Mouse (Mus musculus): ENCODE results near the gene Pde4d. TPM values are rescaled to one million over a fixed set of nuclear protein-coding genes. Genes with fewer than 3 reads are reported as not detected.

The Pde4d gene
- polyA plus RNA-seq, 2 experiments from 2014 or later = 5.5 to 7.3 TPM

GRCm38 (mm10) chr13:108492886-108493285 lies 43.1 kb downstream of the Pde4d start:
- no peak for ATAC-seq

GRCm38 (mm10) chr13:108494365-108494764 lies 44.6 kb downstream of the Pde4d start:
- ATAC-seq = no peak

DNA sequence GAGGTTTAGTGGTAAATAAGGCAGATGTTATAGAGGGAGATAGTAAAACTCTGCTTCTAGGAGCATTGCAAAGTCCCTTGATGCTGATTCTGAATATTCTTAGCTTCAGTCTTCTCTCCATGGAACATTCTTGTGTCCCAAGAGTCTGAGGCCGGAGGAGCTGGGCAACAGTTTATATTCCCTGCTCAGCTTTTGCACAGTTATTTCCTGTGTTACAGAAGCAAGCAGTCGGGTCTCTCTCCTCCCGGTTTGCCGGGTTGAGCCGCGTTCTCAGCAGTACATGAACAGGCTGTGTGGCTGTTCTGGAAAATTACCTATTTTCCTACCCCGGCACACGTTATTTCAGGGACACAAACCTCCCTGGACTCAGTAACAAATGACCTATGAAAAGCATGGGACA lies 48.0 kb downstream of the Pde4d start:
- no peak for ATAC-seq

GRCm38 (mm10) chr13:108498247-108498743 lies 48.5 kb downstream of the Pde4d start:
- ATAC-seq = no peak

- ATAC-seq = no peak
Observed at GRCm38 (mm10) chr13:108498773-108499313, 49.1 kb downstream of the Pde4d start.

DNA sequence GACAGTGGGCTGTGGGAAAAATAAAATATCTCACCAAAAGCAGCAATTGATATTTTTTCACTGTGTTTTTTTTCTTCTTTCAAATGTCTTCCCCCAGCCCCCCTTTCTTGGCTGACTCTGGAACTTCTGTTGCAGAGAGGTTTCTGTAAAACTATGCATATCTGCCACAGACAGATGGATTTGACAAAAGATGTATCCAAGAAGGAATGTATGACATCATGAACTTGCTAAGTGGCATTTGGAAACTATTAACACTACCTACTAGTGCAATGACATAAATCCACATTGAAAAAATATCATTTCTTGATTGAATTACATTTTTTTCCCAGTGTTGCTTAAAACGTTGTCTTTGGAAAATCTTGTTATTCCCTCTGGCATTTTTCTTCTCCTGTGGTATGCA lies 51.6 kb downstream of the Pde4d start:
- ATAC-seq = no peak

- no peak for ATAC-seq
Observed at GRCm38 (mm10) chr13:108524548-108524947, 74.8 kb downstream of the Pde4d start.

GRCm38 (mm10) chr13:108524969-108525368 lies 75.2 kb downstream of the Pde4d start:
- no peak for ATAC-seq

DNA sequence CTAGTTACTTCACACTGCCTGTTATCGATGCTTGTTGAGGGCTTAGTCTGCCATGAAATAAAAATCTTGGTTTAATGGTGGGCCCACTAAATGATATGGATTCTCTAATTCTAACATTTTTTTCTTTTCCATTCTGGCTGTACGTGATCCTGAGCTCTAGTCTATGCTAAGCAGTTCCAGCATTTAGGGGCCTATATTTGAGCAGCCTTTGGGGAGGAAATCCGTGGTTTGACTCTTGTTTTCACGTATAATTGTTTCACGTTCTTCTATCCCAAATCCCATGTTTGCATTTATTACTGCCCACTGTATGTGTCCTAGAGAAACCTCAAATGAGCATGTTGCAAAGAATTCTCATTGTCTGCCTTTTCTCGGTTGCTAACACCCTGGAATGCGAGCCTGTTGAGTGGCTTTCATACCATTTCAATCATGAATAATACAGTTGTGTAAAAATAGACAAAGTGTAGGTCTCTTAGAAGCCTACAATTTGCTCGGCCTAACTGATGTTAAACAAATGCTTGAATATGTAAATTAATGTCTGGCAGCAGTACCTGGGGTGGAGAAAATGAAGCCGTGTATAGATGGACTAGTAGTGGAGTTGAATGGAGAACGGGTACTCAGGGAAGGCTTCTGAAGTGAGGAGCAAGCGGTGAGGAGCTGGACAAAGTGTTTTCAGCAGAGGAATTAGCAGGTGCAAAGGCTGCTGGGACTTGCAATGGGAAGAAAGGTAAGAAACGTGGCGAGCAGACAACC lies 76.7 kb downstream of the Pde4d start:
- no peak for ATAC-seq

DNA sequence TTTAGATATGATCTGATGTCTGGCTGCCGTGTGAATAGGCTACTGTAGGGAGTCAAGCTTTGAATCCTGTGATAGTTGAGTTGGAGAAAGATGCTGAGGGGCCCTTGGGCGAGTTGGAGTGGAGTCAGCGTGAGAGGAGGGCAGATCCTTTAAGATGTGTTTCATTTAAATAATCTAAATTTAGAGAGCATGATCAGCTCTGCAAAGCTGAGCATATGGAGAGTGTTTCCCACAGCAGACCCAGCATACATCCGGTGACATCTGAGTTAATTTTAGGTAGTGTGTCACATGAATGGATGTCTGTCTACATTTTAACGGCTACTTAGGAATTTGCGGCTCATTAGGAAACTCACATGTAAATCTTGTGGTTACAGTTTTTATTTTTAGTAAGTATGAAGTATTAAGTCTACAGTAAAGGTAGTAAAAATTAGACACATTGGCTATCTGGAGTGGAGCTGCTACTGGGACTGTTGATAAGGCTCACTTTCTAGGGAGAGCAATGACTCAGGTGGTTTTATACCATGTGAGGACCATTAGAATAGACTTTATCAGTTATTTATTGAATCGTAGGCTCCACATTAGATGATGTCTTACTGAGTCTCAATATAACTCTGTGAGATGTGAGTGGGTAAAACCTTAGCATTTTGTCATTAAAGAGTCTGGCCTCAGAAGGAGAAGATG lies 77.5 kb downstream of the Pde4d start:
- ATAC-seq = no peak

DNA sequence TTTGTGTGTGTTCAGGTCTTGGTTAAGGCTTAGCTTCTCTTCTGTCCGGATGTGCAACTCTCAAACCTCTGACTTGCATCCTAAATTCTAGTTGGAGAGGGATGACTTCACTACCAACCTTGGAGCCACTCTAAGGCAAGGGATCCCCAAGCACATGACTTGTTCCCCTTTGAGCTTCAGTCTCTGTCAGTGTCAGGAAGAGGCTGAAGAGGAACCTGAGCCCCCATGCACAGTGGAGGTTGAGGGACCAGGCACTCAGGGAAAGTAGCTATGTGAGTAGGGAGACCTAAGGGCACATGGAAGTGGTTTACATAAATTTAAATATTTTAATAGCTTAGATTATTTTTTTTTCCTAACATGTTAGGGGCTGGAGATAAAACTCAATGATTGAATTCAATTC lies 78.6 kb downstream of the Pde4d start:
- no peak for ATAC-seq

- no peak for ATAC-seq
Observed at GRCm38 (mm10) chr13:108532875-108533274, 83.1 kb downstream of the Pde4d start.

DNA sequence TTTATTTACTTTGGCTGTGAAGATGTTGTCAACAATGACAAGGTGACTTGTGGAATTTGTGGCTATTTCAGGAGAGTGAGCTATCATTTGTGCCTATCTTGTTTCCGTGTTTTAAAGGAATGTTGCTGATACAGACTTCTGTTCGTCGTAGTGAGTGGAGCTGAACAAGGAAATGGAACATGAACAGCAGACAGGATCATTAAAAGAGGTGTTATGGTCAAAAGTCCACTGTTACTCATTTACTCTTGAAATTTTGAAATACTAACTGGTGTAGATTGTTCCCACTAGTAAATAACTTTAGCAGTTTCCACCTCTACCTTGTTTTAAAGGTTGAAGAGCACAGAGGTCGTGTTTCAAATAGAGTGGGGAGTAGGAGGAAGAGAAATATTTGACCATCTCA lies 86.7 kb downstream of the Pde4d start:
- ATAC-seq = no peak

DNA sequence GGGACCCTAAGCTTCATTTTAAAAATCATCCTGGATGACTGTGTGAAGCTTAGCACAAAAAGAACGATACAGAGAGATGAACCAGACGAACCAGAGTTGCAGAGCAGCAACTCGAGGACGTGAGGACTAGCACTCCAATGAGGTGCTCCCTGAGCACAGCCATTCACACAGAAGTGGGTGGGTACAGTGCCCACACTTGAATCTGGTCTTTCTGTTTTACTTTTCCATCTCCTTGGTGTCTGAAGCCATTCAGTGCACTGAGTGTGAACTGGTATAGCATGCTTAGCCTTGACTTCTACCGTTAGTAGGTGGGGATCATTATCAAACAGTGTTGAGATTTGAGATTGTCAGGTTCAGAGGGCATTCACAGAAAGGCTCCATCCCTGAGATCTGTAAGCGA lies 87.2 kb downstream of the Pde4d start:
- no peak for ATAC-seq

- no peak for ATAC-seq
Observed at GRCm38 (mm10) chr13:108538760-108539369, 89.1 kb downstream of the Pde4d start.

- ATAC-seq = no peak
Observed at GRCm38 (mm10) chr13:108541488-108541887, 91.7 kb downstream of the Pde4d start.

- ATAC-seq = no peak
Observed at GRCm38 (mm10) chr13:108542342-108542761, 92.6 kb downstream of the Pde4d start.

DNA sequence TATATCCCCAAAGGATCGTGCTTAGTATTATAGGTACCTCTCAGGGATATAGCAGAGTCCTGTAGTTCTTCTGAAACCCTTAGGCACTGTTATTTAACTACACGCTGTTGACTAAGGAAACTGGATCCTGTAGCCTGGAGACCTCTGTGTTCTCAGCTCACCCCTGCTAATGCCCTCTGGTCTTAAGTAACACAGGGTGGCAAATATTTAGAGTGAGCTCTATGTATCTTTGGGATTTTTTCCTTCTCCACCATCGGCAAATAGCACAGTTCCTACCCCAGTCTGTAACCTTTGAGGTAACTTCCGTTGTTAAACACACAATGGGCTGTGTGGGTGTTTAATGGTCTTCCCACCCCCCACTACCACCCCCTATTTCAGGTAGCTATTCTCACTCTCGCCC lies 102.5 kb downstream of the Pde4d start:
- no peak for ATAC-seq

DNA sequence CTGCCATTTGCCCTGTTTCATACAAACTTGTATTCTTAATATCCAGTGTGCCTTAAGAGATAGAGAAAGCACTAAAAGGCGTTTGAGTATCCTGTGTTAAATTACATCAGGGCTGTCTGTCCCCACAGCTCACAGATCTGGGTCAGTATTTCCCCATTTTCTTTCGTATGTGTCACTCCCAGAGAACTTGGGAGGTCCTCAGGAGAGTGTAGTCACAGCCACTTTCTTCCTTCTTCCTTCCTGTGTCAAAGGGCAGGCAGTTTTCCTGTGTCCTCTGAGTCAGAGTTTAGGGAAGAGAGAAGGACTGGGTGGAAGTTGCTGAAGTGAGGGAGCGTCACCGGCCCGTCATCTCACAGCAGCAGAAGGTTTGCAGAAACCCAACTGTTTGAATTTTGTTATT lies 103.2 kb downstream of the Pde4d start:
- no peak for ATAC-seq

GRCm38 (mm10) chr13:108554901-108555300 lies 105.2 kb downstream of the Pde4d start:
- no peak for ATAC-seq

- ATAC-seq = peak; percentile 60
Observed at GRCm38 (mm10) chr13:108596938-108597337, 147.2 kb downstream of the Pde4d start.

DNA sequence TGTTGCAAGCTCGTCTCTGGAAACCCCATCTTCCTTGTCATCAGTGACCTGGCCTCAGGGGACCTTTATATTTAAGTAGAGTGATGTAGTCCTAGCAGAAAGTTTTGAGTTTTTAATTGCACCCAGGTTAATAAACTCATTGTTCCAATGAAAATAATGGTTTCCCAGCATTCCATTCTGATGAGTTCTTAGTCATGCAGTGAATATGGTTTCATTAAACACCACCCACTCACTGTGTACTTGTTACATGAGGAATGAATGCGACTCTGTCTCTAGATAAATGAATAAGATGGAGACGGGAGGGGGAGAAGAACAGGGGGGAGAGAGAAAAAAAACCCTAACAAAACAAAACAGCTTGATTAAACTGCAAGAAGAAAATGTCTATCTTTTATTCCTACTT lies 148.9 kb downstream of the Pde4d start:
- no peak for ATAC-seq

DNA sequence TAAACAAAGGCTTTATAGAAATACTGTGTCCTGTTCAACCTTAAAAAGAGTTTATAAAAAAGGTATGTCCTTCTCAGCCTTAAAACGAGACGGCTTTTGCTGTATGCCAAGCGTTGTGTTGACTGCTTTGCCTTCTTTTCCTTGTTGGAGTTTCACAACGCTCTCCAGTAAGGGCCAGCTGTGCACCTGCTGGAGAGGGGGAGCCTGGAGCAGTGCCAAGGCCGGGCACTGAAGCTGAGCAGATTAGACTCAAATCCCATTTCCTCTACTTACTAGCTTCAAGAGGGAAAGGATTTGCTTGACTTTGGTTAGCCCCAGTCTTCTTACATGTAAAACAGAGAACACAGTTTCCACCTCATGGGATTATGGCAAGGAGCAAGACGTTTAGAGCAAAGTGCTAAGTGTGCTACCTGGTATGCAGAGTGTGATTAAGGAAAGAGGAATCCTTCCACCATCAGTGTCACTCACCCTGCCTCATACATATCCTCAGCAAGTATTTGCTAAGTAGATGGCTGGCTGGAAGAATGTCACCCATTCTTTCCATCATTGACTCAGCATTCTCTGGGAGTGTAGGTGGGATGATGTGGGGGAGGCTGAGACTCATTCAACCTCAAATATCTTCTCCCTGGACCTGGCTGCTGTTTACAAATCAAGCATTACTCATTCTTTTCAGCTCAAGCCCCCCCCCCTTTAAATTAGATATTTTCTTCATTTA lies 149.6 kb downstream of the Pde4d start:
- no peak for ATAC-seq

Data from CD4-positive, CD25-positive, alpha-beta regulatory T cell, adult 4 months (primary cell).